Mouse (Mus musculus) midbrain, embryonic 14.5 days (tissue): ENCODE results near the gene Top3a. TPM values are rescaled to one million over a fixed set of nuclear protein-coding genes. Genes with fewer than 3 reads are reported as not detected.
A peak's percentile ranks its signal among the peaks of the same experiment; 100 is the strongest.

Experiments
- ATAC-seq: fragments of 200-750 bp; cut with Nextera tagmentation; 2 replicates; pipeline ENCODE4 v1.8.0; 2017; ENCODE audit warnings: moderate number of reproducible peaks, moderate library complexity; ENCODE audit not compliant: low FRiP score, low TSS enrichment
- DNase-seq: peaks from one replicate; pipeline ENCODE4 v3.0.0-alpha.2; 2015
- H3K27ac ChIP-seq: fragments of 300-500 bp; sonication (generic); replicated peaks from 2 replicates; pipeline ENCODE4 v1.5.1; 2014; ENCODE audit warnings: mild to moderate bottlenecking, low read depth, low read length, moderate library complexity
- H3K27me3 ChIP-seq: fragments of 300-500 bp; sonication (generic); 2 replicates; pipeline ENCODE4 v1.6.1; 2014; ENCODE audit warnings: low read length, control low read depth, mixed read lengths; ENCODE audit not compliant: control insufficient read depth, insufficient read depth
- H3K36me3 ChIP-seq: fragments of 300-500 bp; sonication (generic); 2 replicates; pipeline ENCODE4 v1.6.1; 2014; ENCODE audit warnings: low read length, control low read depth; ENCODE audit not compliant: control insufficient read depth, insufficient read depth
- H3K4me1 ChIP-seq: fragments of 300-500 bp; sonication (generic); 2 replicates; pipeline ENCODE4 v1.6.1; 2014; ENCODE audit warnings: mild to moderate bottlenecking, antibody characterized with exemption, low read length, control low read depth; ENCODE audit not compliant: control insufficient read depth, insufficient read depth
- H3K4me2 ChIP-seq: fragments of 300-500 bp; sonication (generic); 2 replicates; pipeline ENCODE4 v1.6.1; 2014; ENCODE audit warnings: mild to moderate bottlenecking, low read length, moderate library complexity
- H3K4me3 ChIP-seq: fragments of 300-500 bp; sonication (generic); replicated peaks from 2 replicates; pipeline ENCODE4 v1.5.1; 2014; ENCODE audit warnings: low read depth, low read length
- H3K9ac ChIP-seq: fragments of 300-500 bp; sonication (generic); replicated peaks from 2 replicates; pipeline ENCODE4 v1.6.1; 2014; ENCODE audit warnings: mild to moderate bottlenecking, low read length, moderate library complexity
- H3K9me3 ChIP-seq: fragments of 300-500 bp; sonication (generic); 2 replicates; pipeline ENCODE4 v1.6.1; 2016; ENCODE audit warnings: low read length, control low read depth, mixed read lengths; ENCODE audit not compliant: control insufficient read depth
- WGBS: fragments of 180-500 bp; shearing (Covaris S2); extraction: QIAGEN DNeasy Blood & Tissue Kit; methylation state at CpG from one replicate; pipeline ENCODE4 v1.1.7; 2014; 5-methylcytosine and 5-hydroxymethylcytosine counted together
- polyA plus RNA-seq: library from polyadenylated mRNA; unstranded; fragments of >200 nt; fragmentation: Nextera tagmentation; extraction: Ambion mirVana; gene quantifications from 2 replicates; pipeline ENCODE4 v1.2.1, GENCODE M21; 2014

The Top3a gene
- polyA plus RNA-seq, 1 experiment from 2014 or later = 9.3 TPM

- 93% methylated on average over 10 of the region's 10 CpGs for WGBS
- H3K4me3 ChIP-seq = peak overlapping the region; percentile 12; the same call in 1 of the 2 replicates
- no peak for ATAC-seq
- H3K4me1 ChIP-seq = peaks cover 62% of the 10 kb centered on the region
- H3K36me3 ChIP-seq = peaks cover 35% of the 10 kb centered on the region
- no peaks in the 10 kb centered on the region for H3K27me3 ChIP-seq
- 0 out of 2 replicates have a peak overlapping the region, but pooled peaks have one; percentile 40 for H3K9ac ChIP-seq
- DNase-seq = no peak
- H3K4me2 ChIP-seq = peak overlapping the region; percentile 45
- H3K9me3 ChIP-seq = no peaks in the 10 kb centered on the region
- no peak overlapping the region for H3K27ac ChIP-seq
Observed at GRCm38 (mm10) chr11:60779673-60780189, 2.6 kb upstream of the Top3a start.

GRCm38 (mm10) chr11:60777801-60778370 lies 721 bp upstream of the Top3a start:
- Histone ChIP-seq H3K36me3 (peaks cover 20% of the 10 kb centered on the region), H3K27ac (peak overlapping the region; percentile 55), H3K9me3 (no peaks in the 10 kb centered on the region), H3K27me3 (no peaks in the 10 kb centered on the region), H3K4me2 (peak overlapping the region; percentile 88), H3K9ac (peak overlapping the region; percentile 70), H3K4me1 (peaks cover 62% of the 10 kb centered on the region), H3K4me3 (peak overlapping the region; percentile 69)
- 24% methylated on average over 16 of the region's 16 CpGs for WGBS
- ATAC-seq (no peak), DNase-seq (no peak)

- DNase-seq (no peak), ATAC-seq (no peak)
- H3K4me2 ChIP-seq = peak overlapping the region; percentile 88
- no peaks in the 10 kb centered on the region for H3K9me3 ChIP-seq
- WGBS = 7% methylated on average over 17 of the region's 17 CpGs
- H3K9ac ChIP-seq = peak overlapping the region; percentile 70
- H3K36me3 ChIP-seq = peaks cover 19% of the 10 kb centered on the region
- no peaks in the 10 kb centered on the region for H3K27me3 ChIP-seq
- H3K4me3 ChIP-seq = peak overlapping the region; percentile 69
- peaks cover 49% of the 10 kb centered on the region for H3K4me1 ChIP-seq
- no peak overlapping the region for H3K27ac ChIP-seq
Observed at GRCm38 (mm10) chr11:60776107-60776828, 897 bp downstream of the Top3a start.

GRCm38 (mm10) chr11:60775578-60775977 lies 1.6 kb downstream of the Top3a start:
- peak overlapping the region; percentile 1; the same call in 1 of the 2 replicates for H3K9ac ChIP-seq
- ATAC-seq (no peak), DNase-seq (no peak)
- no peaks in the 10 kb centered on the region for H3K27me3 ChIP-seq
- peaks cover 42% of the 10 kb centered on the region for H3K4me1 ChIP-seq
- 54% methylated on average over 6 of the region's 6 CpGs for WGBS
- H3K36me3 ChIP-seq = peaks cover 19% of the 10 kb centered on the region
- H3K9me3 ChIP-seq = no peaks in the 10 kb centered on the region
- no peak overlapping the region for H3K27ac ChIP-seq
- H3K4me3 ChIP-seq = no peak overlapping the region
- H3K4me2 ChIP-seq = peak overlapping the region; percentile 88

GRCm38 (mm10) chr11:60774841-60775240 lies 2.3 kb downstream of the Top3a start:
- no peak overlapping the region for H3K9ac ChIP-seq
- 0 out of 2 replicates have a peak overlapping the region, but pooled peaks have one; percentile 88 for H3K4me2 ChIP-seq

GRCm38 (mm10) chr11:60774158-60774689 lies 2.9 kb downstream of the Top3a start:
- no peak overlapping the region for H3K4me3 ChIP-seq

More at GRCm38 (mm10) chr11:60774841-60775240, 2.3 kb downstream of the Top3a start:
- no peaks in the 10 kb centered on the region for H3K9me3 ChIP-seq
- no peaks in the 10 kb centered on the region for H3K27me3 ChIP-seq
- no peak for ATAC-seq
- no peak overlapping the region for H3K4me3 ChIP-seq
- WGBS = 93% methylated on average over 1 of the region's 1 CpGs
- H3K36me3 ChIP-seq = peaks cover 11% of the 10 kb centered on the region
- DNase-seq = no peak
- peaks cover 35% of the 10 kb centered on the region for H3K4me1 ChIP-seq
- no peak overlapping the region for H3K27ac ChIP-seq

GRCm38 (mm10) chr11:60772161-60772560 lies 5.0 kb downstream of the Top3a start:
- ATAC-seq (no peak), DNase-seq (no peak)

More at GRCm38 (mm10) chr11:60774158-60774689, 2.9 kb downstream of the Top3a start:
- no peak for ATAC-seq
- Histone ChIP-seq H3K36me3 (peaks cover 6% of the 10 kb centered on the region; the same call in 1 of the 2 replicates), H3K4me1 (peaks cover 29% of the 10 kb centered on the region), H3K27me3 (no peaks in the 10 kb centered on the region), H3K4me2 (no peak overlapping the region), H3K9ac (no peak overlapping the region), H3K9me3 (no peaks in the 10 kb centered on the region), H3K27ac (no peak overlapping the region)
- WGBS = 89% methylated on average over 3 of the region's 3 CpGs
- DNase-seq = no peak

GRCm38 (mm10) chr11:60770776-60771175 lies 6.4 kb downstream of the Top3a start:
- H3K4me2 ChIP-seq = no peak overlapping the region
- no peaks in the 10 kb centered on the region for H3K27me3 ChIP-seq
- H3K27ac ChIP-seq = no peak overlapping the region
- ATAC-seq (no peak), DNase-seq (no peak)
- H3K9ac ChIP-seq = no peak overlapping the region
- H3K4me1 ChIP-seq = peaks cover 6% of the 10 kb centered on the region
- H3K36me3 ChIP-seq = 0 out of 2 replicates have a peak, but pooled peaks cover 2% of the 10 kb centered on the region
- H3K4me3 ChIP-seq = no peak overlapping the region
- H3K9me3 ChIP-seq = no peaks in the 10 kb centered on the region
- 78% methylated on average over 3 of the region's 3 CpGs for WGBS

More at GRCm38 (mm10) chr11:60772161-60772560, 5.0 kb downstream of the Top3a start:
- Histone ChIP-seq H3K9ac (no peak overlapping the region), H3K4me2 (no peak overlapping the region), H3K27me3 (no peaks in the 10 kb centered on the region), H3K27ac (no peak overlapping the region), H3K4me1 (peaks cover 15% of the 10 kb centered on the region), H3K36me3 (no peaks in the 10 kb centered on the region), H3K9me3 (no peaks in the 10 kb centered on the region), H3K4me3 (no peak overlapping the region)
- 87% methylated on average over 4 of the region's 4 CpGs for WGBS
